In genomic region chr7:64074186-64074585, GRCm38 (mm10) we compare ENCODE assay signal across 20 mouse cellular contexts.
A peak's percentile ranks its signal among the peaks of the same experiment; 100 is the strongest.
DNase-seq lines count a peak whose midpoint lies in the region; ATAC-seq lines count a peak whose summit lies in the region.
"Had no signal": no experiment of that assay in that cellular context is flagged by ENCODE, and none has a peak within 500 bp of the region (broad histone marks: within the 10 kb centered on the region; RNA-seq: fewer than 3 reads in every experiment).

No protein-coding gene starts in this region.

- H3K4me1 ChIP-seq in forebrain, embryonic 10.5 days: no peaks in the 10 kb centered on the region
- H3K4me1 ChIP-seq in forebrain, embryonic 14.5 days (ENCODE audit: control insufficient read depth, insufficient read depth, low read length): no peaks in the 10 kb centered on the region
- no peaks in the 10 kb centered on the region for H3K4me1 ChIP-seq in intestine, embryonic 14.5 days (replicated peaks; ENCODE audit: control insufficient read depth, insufficient read depth, low read length)
- no peaks in the 10 kb centered on the region for H3K4me1 ChIP-seq in intestine, embryonic 15.5 days (replicated peaks)
- H3K4me1 ChIP-seq in neural tube, embryonic 15.5 days: no peaks in the 10 kb centered on the region
- H3K4me1 ChIP-seq: embryonic facial prominence, embryonic 13.5 days; midbrain, embryonic 12.5 days had no signal

- 84% methylated on average over 4 of the region's 4 CpGs for WGBS in forebrain, embryonic 10.5 days
- WGBS in forebrain, embryonic 14.5 days: 92% methylated on average over 4 of the region's 4 CpGs
- 92% methylated on average over 4 of the region's 4 CpGs for WGBS in intestine, embryonic 14.5 days
- 85% methylated on average over 4 of the region's 4 CpGs for WGBS in intestine, embryonic 15.5 days
- 92% methylated on average over 4 of the region's 4 CpGs for WGBS in neural tube, embryonic 15.5 days

- no peak overlapping the region for H3K27ac ChIP-seq in forebrain, embryonic 10.5 days
- H3K27ac ChIP-seq in forebrain, embryonic 14.5 days (ENCODE audit: low read depth, low read length): no peak overlapping the region
- no peak overlapping the region for H3K27ac ChIP-seq in intestine, embryonic 14.5 days (ENCODE audit: low read depth)
- H3K27ac ChIP-seq in intestine, embryonic 15.5 days: no peak overlapping the region
- H3K27ac ChIP-seq in neural tube, embryonic 15.5 days (replicated peaks): no peak overlapping the region
- H3K27ac ChIP-seq: embryonic facial prominence, embryonic 13.5 days; kidney, postnatal 0 days; midbrain, embryonic 12.5 days had no signal

- H3K4me3 ChIP-seq in forebrain, embryonic 10.5 days: no peak overlapping the region
- H3K4me3 ChIP-seq in forebrain, embryonic 14.5 days (ENCODE audit: low read depth, low read length): no peak overlapping the region
- no peak overlapping the region for H3K4me3 ChIP-seq in intestine, embryonic 14.5 days (ENCODE audit: low read depth, low read length)
- H3K4me3 ChIP-seq in intestine, embryonic 15.5 days (replicated peaks): no peak overlapping the region
- H3K4me3 ChIP-seq in neural tube, embryonic 15.5 days (replicated peaks): no peak overlapping the region
- H3K4me3 ChIP-seq: embryonic facial prominence, embryonic 13.5 days; midbrain, embryonic 12.5 days had no signal

- H3K27me3 ChIP-seq in forebrain, embryonic 10.5 days (ENCODE audit: poor library complexity, severe bottlenecking): no peaks in the 10 kb centered on the region
- no peaks in the 10 kb centered on the region for H3K27me3 ChIP-seq in forebrain, embryonic 14.5 days (replicated peaks; ENCODE audit: control insufficient read depth, insufficient read depth, low read length)
- H3K27me3 ChIP-seq in intestine, embryonic 14.5 days (replicated peaks; ENCODE audit: control insufficient read depth, insufficient read depth, low read length): no peaks in the 10 kb centered on the region
- no peaks in the 10 kb centered on the region for H3K27me3 ChIP-seq in intestine, embryonic 15.5 days (replicated peaks)
- H3K27me3 ChIP-seq in neural tube, embryonic 15.5 days (replicated peaks): no peaks in the 10 kb centered on the region
- H3K27me3 ChIP-seq: embryonic facial prominence, embryonic 13.5 days; midbrain, embryonic 12.5 days had no signal

- no peaks in the 10 kb centered on the region for H3K36me3 ChIP-seq in forebrain, embryonic 10.5 days (replicated peaks)
- H3K36me3 ChIP-seq in forebrain, embryonic 14.5 days (ENCODE audit: control insufficient read depth, insufficient read depth, low read length): no peaks in the 10 kb centered on the region
- no peaks in the 10 kb centered on the region for H3K36me3 ChIP-seq in intestine, embryonic 14.5 days (ENCODE audit: control insufficient read depth, insufficient read depth, low read length)
- H3K36me3 ChIP-seq in intestine, embryonic 15.5 days: no peaks in the 10 kb centered on the region
- H3K36me3 ChIP-seq in neural tube, embryonic 15.5 days: no peaks in the 10 kb centered on the region
- H3K36me3 ChIP-seq: embryonic facial prominence, embryonic 13.5 days; G1E; midbrain, embryonic 12.5 days had no signal

- peaks cover 5% of the 10 kb centered on the region; the same call in 1 of the 2 replicates for H3K9me3 ChIP-seq in forebrain, embryonic 10.5 days
- no peaks in the 10 kb centered on the region for H3K9me3 ChIP-seq in forebrain, embryonic 14.5 days (replicated peaks; ENCODE audit: control insufficient read depth, low read length)
- H3K9me3 ChIP-seq in intestine, embryonic 14.5 days (ENCODE audit: control insufficient read depth, low read length): no peaks in the 10 kb centered on the region
- no peaks in the 10 kb centered on the region for H3K9me3 ChIP-seq in intestine, embryonic 15.5 days
- H3K9me3 ChIP-seq in neural tube, embryonic 15.5 days (replicated peaks): no peaks in the 10 kb centered on the region
- H3K9me3 ChIP-seq: embryonic facial prominence, embryonic 13.5 days; midbrain, embryonic 12.5 days had no signal

- peak; percentile 9 for DNase-seq in forebrain, embryonic 10.5 days (ENCODE audit: extremely low spot score, low spot score)
- DNase-seq in forebrain, embryonic 14.5 days (ENCODE audit: low spot score): no peak
- DNase-seq in intestine, embryonic 14.5 days (ENCODE audit: low spot score): peak; percentile 50
- DNase-seq in neural tube, embryonic 10.5 days (ENCODE audit: extremely low spot score, low spot score): peak; percentile 9
- peak; percentile 9 for DNase-seq in urinary bladder, adult 2 months (ENCODE audit: low spot score)
- DNase-seq in urinary bladder, postnatal 14 days (ENCODE audit: low spot score): no peak
- DNase-seq: adrenal gland, postnatal 36 days; cerebellum, adult 9-10 months; gastrocnemius, postnatal 14 days; left cerebral cortex, postnatal 4 days; retina, postnatal 1 day had no signal

- H3K4me2 ChIP-seq in forebrain, embryonic 14.5 days (ENCODE audit: low read length): no peak overlapping the region
- no peak overlapping the region for H3K4me2 ChIP-seq in intestine, embryonic 14.5 days (ENCODE audit: low read length)
- no peak overlapping the region for H3K4me2 ChIP-seq in intestine, embryonic 15.5 days (replicated peaks)
- H3K4me2 ChIP-seq in neural tube, embryonic 15.5 days: no peak overlapping the region
- H3K4me2 ChIP-seq: embryonic facial prominence, embryonic 13.5 days; heart, embryonic 11.5 days; midbrain, embryonic 12.5 days had no signal

- no peak overlapping the region for H3K9ac ChIP-seq in forebrain, embryonic 14.5 days (ENCODE audit: low read length)
- no peak overlapping the region for H3K9ac ChIP-seq in intestine, embryonic 14.5 days (ENCODE audit: low read length)
- H3K9ac ChIP-seq in intestine, embryonic 15.5 days: no peak overlapping the region
- H3K9ac ChIP-seq in neural tube, embryonic 15.5 days (replicated peaks): no peak overlapping the region
- H3K9ac ChIP-seq: embryonic facial prominence, embryonic 13.5 days; midbrain, embryonic 12.5 days had no signal

- no peak for ATAC-seq in forebrain, embryonic 14.5 days
- no peak for ATAC-seq in intestine, embryonic 14.5 days (replicated peaks; ENCODE audit: low FRiP score, low TSS enrichment, low read depth)
- no peak for ATAC-seq in intestine, embryonic 15.5 days
- no peak for ATAC-seq in neural tube, embryonic 15.5 days (ENCODE audit: low FRiP score)
- ATAC-seq: CD4-positive, CD25-positive, alpha-beta regulatory T cell, adult 4 months; intestine, embryonic 16.5 days had no signal

Comparison
In these comparisons a context has a peak if more than half of its experiments do, and no peak if none do; other contexts are left out.
1. DNase-seq: peak in forebrain, embryonic 10.5 days (single experiment), intestine, embryonic 14.5 days (single experiment), neural tube, embryonic 10.5 days (single experiment) and urinary bladder, adult 2 months (single experiment); none in forebrain, embryonic 14.5 days (single experiment) and urinary bladder, postnatal 14 days (single experiment).